Mouse (Mus musculus) brown adipose tissue, adult 24 weeks (tissue): ENCODE results near the gene Mettl8. TPM values are rescaled to one million over a fixed set of nuclear protein-coding genes. Genes with fewer than 3 reads are reported as not detected.

Experiments
- H3K27ac ChIP-seq: fragments of 200-500 bp; replicated peaks from 2 replicates; pipeline ENCODE4 v1.5.1; 2012; ENCODE audit warnings: low read depth, mild to moderate bottlenecking, low read length
- H3K4me1 ChIP-seq: fragments of 200-500 bp; 2 replicates; pipeline ENCODE4 v1.6.1; 2012; ENCODE audit warnings: low read length, mixed read lengths; ENCODE audit not compliant: control insufficient read depth, insufficient read depth, insufficient read length
- H3K4me3 ChIP-seq: fragments of 200-500 bp; 2 replicates; pipeline ENCODE4 v1.5.1; 2012; ENCODE audit warnings: low read depth, mild to moderate bottlenecking, low read length, moderate library complexity; ENCODE audit not compliant: insufficient read depth
- polyA plus RNA-seq: library from polyadenylated mRNA; stranded (reverse); fragments of >200 nt; gene quantifications from 2 replicates; pipeline ENCODE4 v1.2.4, GENCODE M21; 2012; ENCODE audit not compliant: missing spikeins, insufficient read depth, insufficient read length

Mettl8 gene
- polyA plus RNA-seq, 1 experiment: 8.0 TPM

- H3K4me1 ChIP-seq: no peaks in the 10 kb centered on the region
- H3K4me3 ChIP-seq: no peak overlapping the region
- no peak overlapping the region for H3K27ac ChIP-seq
Observed at GRCm38 (mm10) chr2:71050511-71050910, 4.9 kb downstream of the Mettl8 start.

GRCm38 (mm10) chr2:71048896-71049295 is 6.5 kb downstream of the Mettl8 start:
- Histone ChIP-seq H3K4me1 (no peaks in the 10 kb centered on the region), H3K27ac (no peak overlapping the region), H3K4me3 (no peak overlapping the region)

- Histone ChIP-seq H3K4me1 (no peaks in the 10 kb centered on the region), H3K27ac (no peak overlapping the region), H3K4me3 (no peak overlapping the region)
Observed at GRCm38 (mm10) chr2:71046751-71047320, 8.5 kb downstream of the Mettl8 start.

DNA sequence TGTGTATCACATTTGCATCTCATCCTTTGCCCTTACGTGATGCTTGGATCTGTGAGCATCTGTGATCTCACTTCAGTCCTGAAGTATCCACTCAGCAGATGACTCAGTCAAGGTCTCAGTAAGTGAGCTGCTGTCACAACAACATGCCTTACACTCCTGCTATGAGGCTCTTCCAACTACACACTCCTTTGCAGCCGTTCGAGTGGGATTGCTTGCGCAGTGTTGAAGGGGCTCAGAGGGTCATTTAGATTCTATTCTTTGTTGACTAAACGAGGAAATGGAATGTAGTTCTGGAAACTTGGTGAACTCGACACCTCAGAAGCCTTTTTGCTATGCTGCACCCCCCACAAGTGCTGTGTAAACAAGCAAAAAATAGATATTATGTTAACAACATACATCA is 9.2 kb downstream of the Mettl8 start:
- Histone ChIP-seq H3K27ac (no peak overlapping the region), H3K4me3 (no peak overlapping the region), H3K4me1 (no peaks in the 10 kb centered on the region)

- Histone ChIP-seq H3K4me3 (no peak overlapping the region), H3K4me1 (no peaks in the 10 kb centered on the region), H3K27ac (no peak overlapping the region)
Observed at GRCm38 (mm10) chr2:71039522-71040121, 15.8 kb downstream of the Mettl8 start.

- Histone ChIP-seq H3K4me1 (no peaks in the 10 kb centered on the region), H3K4me3 (no peak overlapping the region), H3K27ac (no peak overlapping the region)
Observed at GRCm38 (mm10) chr2:71037447-71037846, 17.9 kb downstream of the Mettl8 start.

DNA sequence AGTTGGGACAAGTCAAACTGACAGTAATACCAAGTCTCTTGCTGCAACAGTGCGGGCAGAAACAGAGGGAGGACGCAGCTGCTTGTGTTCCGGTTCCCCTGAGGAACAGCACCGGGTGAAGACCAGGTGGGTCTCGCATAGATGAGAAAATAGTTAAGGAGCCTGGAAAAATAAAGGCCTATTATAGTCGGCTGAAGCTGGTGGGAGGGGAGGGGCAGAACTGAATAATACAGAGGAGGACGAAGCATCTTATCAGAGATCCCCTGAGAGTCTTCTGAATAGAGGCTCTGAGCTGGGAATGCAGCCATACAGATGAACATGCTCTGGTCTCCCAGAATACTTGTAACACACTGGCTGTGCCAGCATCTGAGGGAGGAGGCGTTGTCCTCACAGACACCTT is 21.4 kb downstream of the Mettl8 start:
- H3K4me3 ChIP-seq: no peak overlapping the region
- no peaks in the 10 kb centered on the region for H3K4me1 ChIP-seq
- H3K27ac ChIP-seq: no peak overlapping the region

- H3K4me3 ChIP-seq: no peak overlapping the region
- H3K4me1 ChIP-seq: no peaks in the 10 kb centered on the region
Observed at GRCm38 (mm10) chr2:71033014-71033413, 22.4 kb downstream of the Mettl8 start.

GRCm38 (mm10) chr2:71031973-71032794 is 23.2 kb downstream of the Mettl8 start:
- no peak overlapping the region for H3K27ac ChIP-seq
- no peak overlapping the region for H3K4me3 ChIP-seq
- no peaks in the 10 kb centered on the region for H3K4me1 ChIP-seq

More at GRCm38 (mm10) chr2:71033014-71033413, 22.4 kb downstream of the Mettl8 start:
- H3K27ac ChIP-seq: no peak overlapping the region

GRCm38 (mm10) chr2:71030663-71031062 is 24.7 kb downstream of the Mettl8 start:
- no peak overlapping the region for H3K27ac ChIP-seq
- H3K4me1 ChIP-seq: no peaks in the 10 kb centered on the region
- no peak overlapping the region for H3K4me3 ChIP-seq

DNA sequence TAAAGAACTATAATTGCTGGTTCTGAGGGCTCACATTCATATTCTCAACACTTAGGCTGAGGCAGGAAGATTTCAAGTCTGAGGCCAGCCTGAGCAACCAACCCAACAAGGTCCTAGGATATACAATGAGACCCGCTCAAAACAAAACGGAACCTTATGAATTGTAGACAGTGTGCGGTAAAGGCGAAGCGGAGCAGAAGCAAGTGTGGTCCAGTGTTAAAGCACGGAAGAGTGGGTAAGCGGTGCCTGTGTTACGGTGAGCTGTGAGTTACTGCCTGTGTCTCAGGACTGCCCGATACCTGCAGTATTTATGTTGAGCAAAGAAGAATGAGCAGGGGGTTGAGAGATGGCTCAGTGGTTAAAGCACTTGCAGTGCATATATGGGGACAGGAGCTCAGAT is 27.8 kb downstream of the Mettl8 start:
- Histone ChIP-seq H3K4me1 (no peaks in the 10 kb centered on the region), H3K4me3 (no peak overlapping the region), H3K27ac (no peak overlapping the region)

- Histone ChIP-seq H3K27ac (no peak overlapping the region), H3K4me3 (no peak overlapping the region)
Observed at GRCm38 (mm10) chr2:71026787-71027186, 28.6 kb downstream of the Mettl8 start.

DNA sequence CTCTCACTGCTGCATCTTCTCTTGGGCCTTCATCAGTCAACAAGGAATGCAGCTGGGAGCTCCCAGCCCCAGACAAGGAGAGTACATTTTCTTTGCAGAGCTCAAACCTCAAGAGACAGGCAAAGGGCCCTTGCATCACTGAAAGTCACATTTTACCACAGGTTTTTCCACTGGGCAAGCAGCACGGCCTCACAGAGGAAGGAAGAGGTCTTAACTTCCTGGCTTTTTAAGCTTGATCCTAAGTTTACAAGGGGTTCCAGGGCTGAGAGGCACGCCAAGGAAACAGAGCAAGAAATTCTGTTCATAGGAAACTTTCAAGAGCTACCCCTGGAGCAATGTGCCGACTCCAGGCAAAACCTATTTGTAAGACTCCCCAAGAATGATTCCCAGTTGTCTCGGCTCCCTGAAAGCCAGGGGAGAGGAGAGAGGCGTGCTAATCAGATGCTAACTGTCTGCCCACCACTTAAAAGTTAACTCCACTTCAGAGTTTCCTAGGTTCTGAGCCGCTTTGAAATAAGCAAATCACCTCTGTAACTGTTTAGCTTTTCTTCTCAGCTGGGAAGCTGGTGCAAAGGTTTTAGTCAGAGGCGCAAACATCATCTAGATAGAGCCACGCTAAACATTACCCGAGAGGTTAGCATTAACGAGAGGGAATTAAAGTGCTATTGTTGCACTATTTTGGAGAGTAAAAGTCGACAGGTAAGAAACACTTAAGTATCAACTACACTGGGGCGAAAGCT is 29.6 kb downstream of the Mettl8 start:
- no peak overlapping the region for H3K4me3 ChIP-seq
- H3K4me1 ChIP-seq: no peaks in the 10 kb centered on the region
- no peak overlapping the region for H3K27ac ChIP-seq

More at GRCm38 (mm10) chr2:71026787-71027186, 28.6 kb downstream of the Mettl8 start:
- H3K4me1 ChIP-seq: no peaks in the 10 kb centered on the region

GRCm38 (mm10) chr2:71023986-71024385 is 31.4 kb downstream of the Mettl8 start:
- no peaks in the 10 kb centered on the region for H3K4me1 ChIP-seq
- H3K4me3 ChIP-seq: no peak overlapping the region
- H3K27ac ChIP-seq: no peak overlapping the region

DNA sequence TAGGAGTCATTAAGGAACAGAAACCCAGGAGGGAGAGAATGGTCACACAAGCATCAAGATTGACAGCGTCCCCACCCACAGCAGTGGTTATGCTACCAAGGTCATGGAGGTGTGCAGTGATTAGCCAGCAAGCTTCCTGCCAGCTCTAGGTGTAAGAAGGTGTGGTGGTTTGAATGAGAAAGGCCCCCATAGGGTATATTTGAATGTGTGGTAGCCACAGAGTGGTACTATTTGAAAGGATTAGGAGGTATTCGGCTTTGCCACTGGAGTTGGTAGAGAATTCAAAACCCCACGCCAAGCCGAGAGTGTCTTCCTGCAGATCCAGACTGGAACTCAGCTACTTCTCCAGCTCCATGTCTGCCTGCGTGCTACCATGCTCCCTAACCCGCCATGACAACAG is 32.4 kb downstream of the Mettl8 start:
- Histone ChIP-seq H3K4me3 (no peak overlapping the region), H3K27ac (no peak overlapping the region), H3K4me1 (no peaks in the 10 kb centered on the region)
